Comparison of ENCODE assay signal across 7 mouse cellular contexts in genomic region chr8:111939516-111940142, GRCm38 (mm10). TPM values are rescaled to one million over a fixed set of nuclear protein-coding genes. Genes with fewer than 3 reads are reported as not detected.
A peak's percentile ranks its signal among the peaks of the same experiment; 100 is the strongest.
DNase-seq lines count a peak whose midpoint lies in the region; ATAC-seq and TF ChIP-seq lines count a peak whose summit lies in the region.

No protein-coding gene starts in this region.

- peak; percentile 75 for DNase-seq in G1E (ENCODE audit: low spot score)
- DNase-seq in adrenal gland, postnatal 25 days: peak; percentile 51
- DNase-seq in heart, postnatal 0 days (ENCODE audit: low spot score): peak; percentile 29
- DNase-seq in kidney, postnatal 36 days: peak; percentile 70 to 86
- DNase-seq in spleen, postnatal 4 days (ENCODE audit: low spot score in 2 of 2): peak; percentile 61 to 76

- no peaks in the 10 kb centered on the region for H3K27me3 ChIP-seq in G1E (ENCODE audit: insufficient read depth, low read length)
- no peaks in the 10 kb centered on the region for H3K27me3 ChIP-seq in heart, postnatal 0 days (ENCODE audit: control insufficient read depth, insufficient read depth, low read length)

- H3K4me1 ChIP-seq in G1E (ENCODE audit: insufficient read depth, low read depth, low read length): peaks cover 38% of the 10 kb centered on the region
- no peaks in the 10 kb centered on the region for H3K4me1 ChIP-seq in embryonic fibroblast, embryonic 13.5 days (ENCODE audit: control insufficient read depth, insufficient read depth, low read length)
- H3K4me1 ChIP-seq in heart, postnatal 0 days (ENCODE audit: control insufficient read depth, insufficient read depth): peaks cover 14% of the 10 kb centered on the region

- H3K9me3 ChIP-seq in G1E (replicated peaks): no peaks in the 10 kb centered on the region
- H3K9me3 ChIP-seq in heart, postnatal 0 days (replicated peaks; ENCODE audit: control insufficient read depth, low read length): no peaks in the 10 kb centered on the region

- peak overlapping the region; percentile 83 for H3K4me2 ChIP-seq in heart, postnatal 0 days (ENCODE audit: low read depth, low read length)

- TF ChIP-seq CTCF in G1E (IDR thresholded peaks at IDR 0.05; ENCODE audit: low read depth, low read length): no peak
- TF ChIP-seq CTCF in embryonic fibroblast, embryonic 13.5 days (IDR thresholded peaks at IDR 0.05; ENCODE audit: borderline replicate concordance, insufficient read depth, low read length): no peak
- no peak for TF ChIP-seq CTCF in heart, postnatal 0 days (IDR thresholded peaks at IDR 0.05; ENCODE audit: low read depth)

- ATAC-seq in G1E (ENCODE audit: extremely low read depth, insufficient number of reproducible peaks, low FRiP score, poor library complexity, severe bottlenecking): peak; percentile 90
- peak; percentile 49 for ATAC-seq in heart, postnatal 0 days (ENCODE audit: insufficient read depth, low read depth)
- peak; percentile 67 for ATAC-seq in megakaryocyte progenitor cell, adult 5-6 weeks (replicated peaks; ENCODE audit: poor library complexity)

- TF ChIP-seq EP300 in heart, postnatal 0 days (IDR thresholded peaks at IDR 0.05; ENCODE audit: low read depth): no peak

- 0 out of 2 replicates have a peak overlapping the region, but pooled peaks have one; percentile 45 for H3K9ac ChIP-seq in heart, postnatal 0 days (replicated peaks; ENCODE audit: low read depth, low read length)

- 5% methylated on average over 10 of the region's 10 CpGs for WGBS in heart, postnatal 0 days

- H3K36me3 ChIP-seq in G1E (replicated peaks): peaks cover 23% of the 10 kb centered on the region
- peaks cover 11% of the 10 kb centered on the region for H3K36me3 ChIP-seq in heart, postnatal 0 days (replicated peaks; ENCODE audit: control insufficient read depth, insufficient read depth, low read length)

- peak overlapping the region; percentile 72; the same call in 1 of the 2 replicates for H3K27ac ChIP-seq in embryonic fibroblast, embryonic 13.5 days (ENCODE audit: insufficient read depth, low read length)
- peak overlapping the region; percentile 82 for H3K27ac ChIP-seq in heart, postnatal 0 days (ENCODE audit: low read depth)

- peak overlapping the region; percentile 98 for H3K4me3 ChIP-seq in G1E (ENCODE audit: low read depth, low read length)
- peak overlapping the region; percentile 38 for H3K4me3 ChIP-seq in embryonic fibroblast, embryonic 13.5 days (ENCODE audit: insufficient read depth, low read length)
- peak overlapping the region; percentile 73 for H3K4me3 ChIP-seq in heart, postnatal 0 days (ENCODE audit: low read depth, low read length)

- no peak for TF ChIP-seq POLR2A in embryonic fibroblast, embryonic 13.5 days (IDR thresholded peaks at IDR 0.05; ENCODE audit: low read depth, low read length)

RNA-seq across cellular contexts. Expression of gene Gabarapl2, which starts 0.9 kb away (rescaled TPM):
- 36.6 and 43.8 TPM in 2 replicates for total RNA-seq in G1E (2014; fragmentation: Nextera tagmentation)
- total RNA-seq in G1E (2017): 50.4 and 53.7 TPM in 2 replicates
- polyA plus RNA-seq in G1E (2012): 2.1 and 3.7 TPM in 2 replicates
- 127 and 172 TPM in 2 replicates for total RNA-seq in adrenal gland, postnatal 25 days (2021)
- 51.0 and 61.1 TPM in 2 replicates for polyA plus RNA-seq in embryonic fibroblast, embryonic 13.5 days (2011; ENCODE audit: insufficient read length, low read depth, missing spikeins)
- total RNA-seq in heart, postnatal 0 days (2014; rRNA removed; ENCODE audit: low replicate concordance): 71.2 and 76.3 TPM in 2 replicates
- 212 and 220 TPM in 2 replicates for polyA plus RNA-seq in heart, postnatal 0 days (2015; fragmentation: Nextera tagmentation; extraction: Ambion mirVana)
- total RNA-seq in megakaryocyte progenitor cell, adult 5-6 weeks (2015): 42.9 and 52.3 TPM in 2 replicates
- 28.1 and 28.3 TPM in 2 replicates for total RNA-seq in megakaryocyte progenitor cell, adult 5-6 weeks (2017)

RNA-seq across cellular contexts. Expression of gene Tmem231, which starts 5.9 kb away (rescaled TPM):
- total RNA-seq in G1E (2014; fragmentation: Nextera tagmentation) (10.7 and 15.2 TPM in 2 replicates), G1E (2017) (7.0 and 8.9 TPM in 2 replicates)
- polyA plus RNA-seq in G1E (2012): 8.8 and 9.1 TPM in 2 replicates
- 5.1 and 7.3 TPM in 2 replicates for total RNA-seq in adrenal gland, postnatal 25 days (2021)
- polyA plus RNA-seq in embryonic fibroblast, embryonic 13.5 days (2011; ENCODE audit: insufficient read length, low read depth, missing spikeins): 11.4 and 12.2 TPM in 2 replicates
- total RNA-seq in heart, postnatal 0 days (2014; rRNA removed; ENCODE audit: low replicate concordance): 1.2 and 3.3 TPM in 2 replicates
- 1.6 TPM in 2 replicates for polyA plus RNA-seq in heart, postnatal 0 days (2015; fragmentation: Nextera tagmentation; extraction: Ambion mirVana)
- total RNA-seq in megakaryocyte progenitor cell, adult 5-6 weeks (2015): 0.37 and 0.91 TPM in 2 replicates
- total RNA-seq in megakaryocyte progenitor cell, adult 5-6 weeks (2017): 0.68 and 0.79 TPM in 2 replicates

RNA-seq across cellular contexts. Expression of gene Chst5, which starts 29.4 kb away (rescaled TPM):
- total RNA-seq in G1E (2014; fragmentation: Nextera tagmentation): not detected in 2 replicates
- 0.05 TPM in 1 of 2 replicates, not detected in the other for total RNA-seq in G1E (2017)
- polyA plus RNA-seq in G1E (2012): not detected in 2 replicates
- total RNA-seq in adrenal gland, postnatal 25 days (2021): not detected in 2 replicates
- polyA plus RNA-seq in embryonic fibroblast, embryonic 13.5 days (2011; ENCODE audit: insufficient read length, low read depth, missing spikeins): 0.79 and 1.9 TPM in 2 replicates
- total RNA-seq in heart, postnatal 0 days (2014; rRNA removed; ENCODE audit: low replicate concordance): not detected in 2 replicates
- polyA plus RNA-seq in heart, postnatal 0 days (2015; fragmentation: Nextera tagmentation; extraction: Ambion mirVana): not detected in 2 replicates
- not detected in 2 replicates for total RNA-seq in megakaryocyte progenitor cell, adult 5-6 weeks (2015)
- total RNA-seq in megakaryocyte progenitor cell, adult 5-6 weeks (2017): not detected in 2 replicates

RNA-seq across cellular contexts. Expression of gene Adat1, which starts 52.5 kb away (rescaled TPM):
- total RNA-seq in G1E (2014; fragmentation: Nextera tagmentation) (19.2 and 20.1 TPM in 2 replicates), G1E (2017) (7.6 and 8.2 TPM in 2 replicates)
- 1.5 and 3.3 TPM in 2 replicates for polyA plus RNA-seq in G1E (2012)
- total RNA-seq in adrenal gland, postnatal 25 days (2021): 5.4 TPM in 2 replicates
- polyA plus RNA-seq in embryonic fibroblast, embryonic 13.5 days (2011; ENCODE audit: insufficient read length, low read depth, missing spikeins): 3.7 and 4.2 TPM in 2 replicates
- 0.46 and 2.4 TPM in 2 replicates for total RNA-seq in heart, postnatal 0 days (2014; rRNA removed; ENCODE audit: low replicate concordance)
- polyA plus RNA-seq in heart, postnatal 0 days (2015; fragmentation: Nextera tagmentation; extraction: Ambion mirVana): 2.0 and 2.2 TPM in 2 replicates
- 3.0 and 6.1 TPM in 2 replicates for total RNA-seq in megakaryocyte progenitor cell, adult 5-6 weeks (2015)
- total RNA-seq in megakaryocyte progenitor cell, adult 5-6 weeks (2017): 5.3 and 8.6 TPM in 2 replicates

Comparison
In these comparisons a context has a peak if more than half of its experiments do, and no peak if none do; other contexts are left out.
1. Peak in every context shown above with its lines: DNase-seq, ATAC-seq, H3K4me3 ChIP-seq and H3K27ac ChIP-seq.
2. H3K4me3 ChIP-seq: peak in every context shown above with its lines; median percentile 98 in G1E; 73 in heart, postnatal 0 days; 38 in embryonic fibroblast, embryonic 13.5 days.